Mouse (Mus musculus) midbrain, embryonic 13.5 days (tissue): ENCODE measurements around the gene 1110012L19Rik. TPM values are rescaled to one million over a fixed set of nuclear protein-coding genes. Genes with fewer than 3 reads are reported as not detected.

Source experiments
- polyA plus RNA-seq: library from polyadenylated mRNA; unstranded; fragments of >200 nt; fragmentation: Nextera tagmentation; extraction: Ambion mirVana; gene quantifications from 2 replicates; pipeline ENCODE4 v1.2.1, GENCODE M21; 2015

The 1110012L19Rik gene
- polyA plus RNA-seq, 1 experiment from 2014 or later: 36.2 TPM

Other genes with a start within 250 kb of the 1110012L19Rik start
- 11.3 and 14.2 TPM in 2 replicates for gene Ids, start 20.8 kb upstream of the 1110012L19Rik start, polyA plus RNA-seq
- gene Tmem185a, start 91.3 kb downstream of the 1110012L19Rik start, polyA plus RNA-seq: 47.3 and 50.3 TPM in 2 replicates